Mouse (Mus musculus) megakaryocyte, adult 5-6 weeks (primary cell): ENCODE data around the gene Plpp3. TPM values are rescaled to one million over a fixed set of nuclear protein-coding genes. Genes with fewer than 3 reads are reported as not detected.
"Not testable (repeated sequence)": the region's sequence is repeated elsewhere in the genome, so short reads cannot be mapped to it uniquely, and the experiment has no call there.

Experiments used
- ATAC-seq: 2 replicates; pipeline ENCODE4 v1.8.0; 2016; ENCODE audit warnings: mild to moderate bottlenecking, inconsistent platforms; ENCODE audit not compliant: poor library complexity, severe bottlenecking
- total RNA-seq, 2 experiments: library from RNA; stranded (forward) in 1 of 2; stranded (reverse) in 1 of 2; fragments of 153-499, 151-499 nt in 1 of 2; fragments of 221-1000, 200-1000 nt in 1 of 2; gene quantifications; 2 replicates each; pipeline versions ENCODE4 v1.2.3 to v1.2.4; 2015 to 2017

Gene Plpp3
- total RNA-seq, 2 experiments from 2014 or later, result 0.29 TPM

- no peak for ATAC-seq
Observed at GRCm38 (mm10) chr4:105255185-105255584, 98.0 kb downstream of the Plpp3 start.

- no peak for ATAC-seq
Observed at GRCm38 (mm10) chr4:105257667-105258560, 100.8 kb downstream of the Plpp3 start.

GRCm38 (mm10) chr4:105260385-105260784, 103.2 kb downstream of the Plpp3 start:
- no peak for ATAC-seq

- no peak for ATAC-seq
Observed at GRCm38 (mm10) chr4:105260893-105261769, 104.0 kb downstream of the Plpp3 start.

- no peak for ATAC-seq
Observed at GRCm38 (mm10) chr4:105262358-105262757, 105.2 kb downstream of the Plpp3 start.

- ATAC-seq, result peak; percentile 89
Observed at GRCm38 (mm10) chr4:105263600-105263999, 106.5 kb downstream of the Plpp3 start.

GRCm38 (mm10) chr4:105265041-105265440, 107.9 kb downstream of the Plpp3 start:
- no peak for ATAC-seq

- ATAC-seq, result no peak
Observed at GRCm38 (mm10) chr4:105265678-105266077, 108.5 kb downstream of the Plpp3 start.

- no peak for ATAC-seq
Observed at GRCm38 (mm10) chr4:105268202-105268730, 111.1 kb downstream of the Plpp3 start.

GRCm38 (mm10) chr4:105269398-105269797, 112.3 kb downstream of the Plpp3 start:
- not testable (repeated sequence) for ATAC-seq

GRCm38 (mm10) chr4:105271166-105271565, 114.0 kb downstream of the Plpp3 start:
- no peak for ATAC-seq

GRCm38 (mm10) chr4:105273034-105273433, 115.9 kb downstream of the Plpp3 start:
- ATAC-seq, result no peak

GRCm38 (mm10) chr4:105273486-105273885, 116.3 kb downstream of the Plpp3 start:
- no peak for ATAC-seq

- no peak for ATAC-seq
Observed at GRCm38 (mm10) chr4:105275616-105276015, 118.5 kb downstream of the Plpp3 start.

GRCm38 (mm10) chr4:105276062-105276795, 119.1 kb downstream of the Plpp3 start:
- ATAC-seq, result no peak

- ATAC-seq, result no peak
Observed at GRCm38 (mm10) chr4:105278161-105278560, 121.0 kb downstream of the Plpp3 start.

- no peak for ATAC-seq
Observed at GRCm38 (mm10) chr4:105278571-105279410, 121.6 kb downstream of the Plpp3 start.

- no peak for ATAC-seq
Observed at GRCm38 (mm10) chr4:105279806-105280205, 122.7 kb downstream of the Plpp3 start.

- ATAC-seq, result no peak
Observed at GRCm38 (mm10) chr4:105281751-105282231, 124.6 kb downstream of the Plpp3 start.
